Mouse (Mus musculus) mouse trophoblast stem cell (cell line): ENCODE results near the gene Trio.

ENCODE experiments used
- in situ Hi-C, 2 experiments: fragments of 300-500 bp; cut with MseI, MboI; formaldehyde crosslinking; loops; 2 replicates in 1 of 2; 3 replicates in 1 of 2; pipeline ENCODE4 v1.15.1; 2025

Gene Trio

DNA sequence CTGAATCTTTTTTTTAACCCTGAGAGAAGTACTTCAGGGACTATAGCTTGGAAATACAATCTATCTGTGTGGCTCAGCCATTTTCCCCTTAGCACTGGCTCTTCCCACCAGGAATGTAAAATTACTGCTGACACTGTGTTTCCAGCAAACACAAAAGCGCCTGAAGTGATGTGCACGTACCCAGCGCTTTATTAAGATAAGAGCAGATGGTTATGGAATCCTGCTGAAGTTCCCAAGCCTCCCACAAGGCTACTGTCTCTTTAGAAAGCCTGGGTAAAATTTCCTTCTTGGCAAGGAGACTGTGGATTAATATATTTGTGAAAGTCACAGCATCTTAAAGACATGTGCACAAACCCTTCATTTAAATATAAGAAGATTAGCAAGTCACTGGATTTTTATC lies 141.8 kb downstream of the Trio start:
- in situ Hi-C loops = no loop called here

DNA sequence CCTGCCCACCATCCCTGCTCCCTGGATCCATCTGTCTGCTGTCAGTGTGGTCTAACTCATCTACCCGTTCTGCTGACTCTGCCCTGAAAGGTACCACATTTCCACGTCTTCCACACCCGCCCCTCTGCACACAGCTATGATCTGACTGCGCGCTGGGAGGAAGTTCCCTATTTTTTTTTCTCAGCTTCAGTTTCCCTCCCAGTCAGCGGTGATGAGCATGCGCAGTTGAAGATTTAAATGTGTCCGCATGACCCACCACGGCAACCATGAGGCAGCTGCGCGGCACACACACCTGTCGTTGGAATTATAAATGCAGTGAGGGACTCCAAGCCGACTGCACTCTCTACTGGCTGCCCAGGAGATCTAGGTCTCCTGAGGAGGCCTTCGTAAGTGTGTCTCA lies 142.8 kb downstream of the Trio start:
- in situ Hi-C loops = no loop called here

DNA sequence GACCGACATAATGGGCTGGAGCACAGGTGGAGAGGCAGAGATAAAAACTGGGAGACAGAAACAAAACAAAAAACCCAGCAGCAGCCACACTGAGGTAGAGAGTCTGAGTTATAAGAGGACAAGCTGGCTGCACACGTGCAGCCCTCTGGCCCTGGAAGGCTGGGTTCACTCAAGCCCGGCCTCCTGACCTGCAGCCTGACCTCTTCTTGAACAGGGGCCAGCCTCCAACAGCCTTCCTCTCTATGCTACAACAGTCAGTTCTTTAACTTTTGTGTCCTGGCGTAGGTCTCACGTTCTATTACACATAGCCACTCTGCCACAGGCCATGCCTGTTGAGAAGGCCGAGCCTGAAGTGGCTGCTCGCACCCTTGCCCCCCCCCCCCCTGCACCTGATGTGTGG lies 147.8 kb downstream of the Trio start:
- in situ Hi-C loops = no loop called here

DNA sequence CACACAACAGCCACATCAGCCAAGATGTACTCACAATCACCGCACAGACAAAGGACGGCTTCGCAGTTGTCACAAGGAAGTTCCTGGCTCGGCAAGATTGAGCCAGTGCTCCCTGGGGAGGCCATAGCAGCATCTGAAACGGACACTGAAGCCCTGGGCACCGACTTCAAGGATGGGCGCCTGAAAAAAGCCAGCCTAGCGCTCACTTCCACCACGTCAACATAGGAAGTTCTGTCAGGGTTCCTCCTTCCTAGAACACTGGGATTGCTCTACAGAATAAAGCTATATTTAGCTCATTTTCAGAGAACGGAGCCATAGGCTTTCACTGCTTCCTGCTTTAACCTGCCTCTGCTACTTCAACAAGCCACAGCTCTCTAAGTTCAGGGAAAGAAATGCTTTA lies 149.3 kb downstream of the Trio start:
- in situ Hi-C loops = no loop called here

DNA sequence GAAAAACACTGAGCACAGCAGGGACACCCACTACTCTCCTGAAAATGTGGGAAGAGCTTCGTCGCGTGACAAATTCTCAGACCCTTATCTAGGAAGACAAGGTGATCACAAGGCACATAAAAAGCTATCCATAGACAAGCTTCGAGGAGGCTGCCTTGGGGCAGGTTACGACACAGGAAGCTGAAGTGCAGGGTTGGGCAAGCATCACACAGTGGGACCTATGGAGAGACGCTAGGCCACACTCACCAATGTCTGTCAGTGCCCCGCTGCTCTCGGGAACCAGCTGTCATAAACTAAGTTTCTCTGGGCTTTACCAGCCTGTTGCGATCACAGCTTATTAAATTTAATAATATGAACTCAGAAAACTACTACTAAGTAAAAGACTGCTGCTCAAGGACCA lies 149.9 kb downstream of the Trio start:
- in situ Hi-C loops = no loop called here

DNA sequence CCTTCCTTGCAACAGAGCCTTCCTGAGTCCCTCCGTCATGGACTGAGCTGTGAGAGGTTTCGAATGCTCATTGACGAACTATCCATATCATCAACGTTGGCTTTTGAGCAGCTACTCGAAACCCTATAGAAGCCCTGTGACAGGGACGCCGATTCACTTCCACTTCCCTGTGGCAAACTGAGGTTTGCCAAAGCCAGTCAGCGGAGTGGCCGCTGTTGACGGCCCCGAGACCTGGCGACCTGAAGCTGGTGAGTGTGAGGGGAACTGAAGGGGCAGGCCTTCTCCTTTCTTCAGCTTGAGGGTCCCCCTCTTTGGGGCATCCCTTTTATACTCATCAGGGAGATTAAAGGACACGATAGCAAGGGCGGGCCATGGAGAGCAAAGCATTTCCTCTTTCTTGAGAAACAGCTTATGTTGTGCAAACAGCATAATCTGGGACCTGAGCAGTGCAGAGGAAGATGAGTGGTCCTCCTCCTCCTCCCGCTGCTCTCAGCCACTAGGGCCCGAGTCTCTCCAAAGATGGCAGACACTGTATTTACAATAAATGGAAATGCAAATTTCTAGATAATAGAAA lies 151.8 kb downstream of the Trio start:
- in situ Hi-C loops = no loop called here

DNA sequence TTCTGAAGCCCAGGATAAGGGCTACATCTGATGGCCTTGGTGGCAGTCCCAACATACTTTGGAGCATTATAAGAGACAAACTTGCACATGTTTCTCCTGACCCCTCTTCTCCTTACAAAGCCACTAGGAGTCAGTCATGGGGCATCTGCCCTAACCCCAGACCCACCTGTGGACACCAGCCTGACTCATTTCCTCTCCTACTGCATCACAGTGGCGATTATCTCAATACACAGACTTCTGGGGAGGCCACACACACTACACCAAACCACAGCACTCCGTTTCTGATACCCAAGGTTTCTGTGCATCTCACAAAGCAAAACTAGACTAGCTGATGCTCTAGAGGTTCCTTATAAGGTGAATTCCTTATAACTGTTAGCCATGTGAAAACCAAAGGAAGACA lies 153.4 kb downstream of the Trio start:
- in situ Hi-C loops = no loop called here

DNA sequence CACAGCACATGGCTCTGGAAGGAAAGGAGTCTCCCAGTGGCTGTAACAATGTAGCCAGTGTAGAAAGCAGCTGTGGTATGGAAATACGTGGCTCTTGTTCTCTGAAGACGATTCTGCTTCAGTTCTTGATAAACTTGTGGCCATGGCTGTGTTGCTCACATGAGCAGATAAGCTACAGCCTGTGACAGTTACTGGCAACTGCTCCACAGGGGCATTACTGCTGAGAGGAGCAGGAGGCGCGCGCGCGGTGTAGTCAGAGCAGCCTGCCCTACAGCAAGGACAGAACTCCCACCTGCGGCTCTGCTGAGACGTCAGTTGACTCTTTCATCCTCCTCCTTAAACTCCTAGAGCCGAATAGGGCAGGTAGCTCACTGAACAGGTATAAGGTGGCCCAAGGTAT lies 153.9 kb downstream of the Trio start:
- in situ Hi-C loops = no loop called here

DNA sequence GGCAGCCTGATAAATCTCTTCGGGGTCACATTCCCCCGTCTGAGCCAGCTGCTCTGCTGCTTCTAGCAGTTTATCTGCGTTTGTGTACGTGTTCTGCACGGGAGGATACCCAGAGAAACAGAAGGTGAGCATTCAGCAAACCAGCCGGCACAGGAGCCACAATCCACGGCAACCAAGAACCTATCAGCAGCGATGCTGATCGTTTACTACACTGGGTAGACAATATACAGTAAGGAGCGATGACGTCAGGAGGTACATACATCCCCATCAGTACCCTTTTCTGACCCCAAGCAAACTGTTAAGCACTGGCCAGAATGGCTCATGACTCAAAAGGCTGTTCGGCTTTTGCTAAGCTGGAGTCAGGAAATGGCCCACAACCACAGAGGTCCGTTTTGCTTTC lies 154.4 kb downstream of the Trio start:
- in situ Hi-C loops = no loop called here

DNA sequence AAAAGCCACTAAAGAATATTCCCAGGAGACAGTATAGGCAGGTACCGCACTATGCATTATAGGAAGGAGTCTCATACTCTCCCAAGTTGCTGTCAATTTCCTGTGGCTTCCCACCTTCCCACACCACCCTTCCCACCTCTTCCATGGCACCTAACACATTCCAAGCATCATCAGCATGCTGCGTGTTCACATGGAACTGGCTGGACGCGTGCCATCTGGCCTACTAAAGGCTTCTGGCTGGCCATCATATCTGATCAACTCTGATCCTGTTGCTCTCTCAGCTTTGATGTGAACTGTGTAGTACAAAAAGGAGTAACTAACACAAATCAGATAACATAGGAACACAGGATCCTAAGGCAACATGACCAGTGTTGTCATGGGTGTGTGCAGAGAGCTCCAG lies 156.6 kb downstream of the Trio start:
- in situ Hi-C loops = no loop called here

DNA sequence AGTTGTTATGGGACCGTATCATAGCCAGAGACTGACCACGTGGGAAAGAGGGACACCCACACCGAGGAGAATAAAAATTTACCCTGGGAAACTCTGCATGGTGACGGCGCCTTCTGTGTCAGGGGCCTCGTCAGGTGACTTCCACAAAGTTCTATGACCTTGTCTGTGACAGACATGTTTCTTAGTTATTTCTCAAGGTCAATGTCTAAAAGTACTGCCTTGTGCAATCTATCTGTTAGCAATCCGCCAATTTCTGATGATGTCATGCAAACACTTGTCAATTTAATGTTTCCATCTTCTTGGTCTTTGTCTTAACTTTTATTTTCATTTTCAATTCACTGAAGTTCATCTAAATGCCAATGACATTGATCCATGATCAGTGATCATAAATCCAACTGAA lies 157.8 kb downstream of the Trio start:
- in situ Hi-C loops = no loop called here

DNA sequence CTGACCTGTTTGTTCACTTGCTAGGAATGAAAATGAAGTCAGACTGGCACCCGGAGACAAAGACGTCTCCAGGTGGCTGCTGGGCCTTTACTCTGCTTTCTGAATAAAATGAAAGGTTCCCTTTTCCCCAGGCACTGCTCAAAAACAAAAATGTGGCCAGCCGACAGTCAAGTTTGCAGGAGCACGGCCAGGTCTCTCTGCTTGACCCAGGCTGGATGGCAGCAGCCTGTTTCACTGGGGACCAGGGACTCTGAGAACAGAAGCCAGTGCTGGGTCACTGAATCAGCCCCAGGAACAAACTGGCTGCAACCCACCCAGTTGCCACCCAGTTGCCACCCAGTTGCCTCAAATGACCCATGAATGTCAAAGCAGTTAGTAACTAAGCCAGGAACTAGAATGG lies 159.2 kb downstream of the Trio start:
- in situ Hi-C loops = no loop called here

DNA sequence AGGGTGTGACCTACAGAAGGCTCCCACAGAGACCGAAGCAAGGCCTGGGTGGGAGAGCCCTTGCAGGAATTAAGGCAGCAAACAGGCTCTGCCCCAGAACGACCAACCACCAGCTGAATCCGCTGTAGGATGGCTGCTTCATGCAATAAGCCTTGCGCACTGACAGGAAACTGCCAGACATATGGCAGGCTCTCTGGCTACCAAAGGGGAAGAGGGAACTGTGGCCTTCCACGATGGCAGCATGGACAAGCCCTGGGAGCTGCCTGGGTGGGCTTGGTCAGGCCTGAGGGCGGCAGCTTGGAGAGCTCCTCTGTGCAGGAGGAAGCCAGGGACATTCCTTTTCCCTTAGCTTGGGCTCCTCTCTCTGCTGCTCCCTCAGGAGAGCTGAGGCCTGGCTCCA lies 159.6 kb downstream of the Trio start:
- in situ Hi-C loops = no loop called here

DNA sequence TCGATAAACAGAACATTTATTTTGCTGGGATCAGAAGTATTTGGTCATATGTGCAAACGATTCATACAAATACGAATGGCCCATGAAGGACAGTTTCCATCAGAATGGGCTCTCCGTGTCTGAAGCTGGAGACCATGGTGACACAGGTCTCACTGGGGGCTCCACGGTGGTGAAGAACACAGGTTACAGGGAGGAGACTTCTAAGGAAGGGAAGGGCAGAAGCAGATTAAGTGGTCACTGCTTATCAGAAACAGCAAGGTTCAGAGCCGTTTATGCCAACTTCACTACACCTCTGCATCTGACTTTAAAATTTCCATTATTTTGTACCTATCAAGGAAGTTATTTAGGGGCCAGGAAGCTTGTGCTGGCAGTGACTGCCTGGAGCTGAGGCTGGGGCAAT lies 161.3 kb downstream of the Trio start:
- in situ Hi-C loops = no loop called here

DNA sequence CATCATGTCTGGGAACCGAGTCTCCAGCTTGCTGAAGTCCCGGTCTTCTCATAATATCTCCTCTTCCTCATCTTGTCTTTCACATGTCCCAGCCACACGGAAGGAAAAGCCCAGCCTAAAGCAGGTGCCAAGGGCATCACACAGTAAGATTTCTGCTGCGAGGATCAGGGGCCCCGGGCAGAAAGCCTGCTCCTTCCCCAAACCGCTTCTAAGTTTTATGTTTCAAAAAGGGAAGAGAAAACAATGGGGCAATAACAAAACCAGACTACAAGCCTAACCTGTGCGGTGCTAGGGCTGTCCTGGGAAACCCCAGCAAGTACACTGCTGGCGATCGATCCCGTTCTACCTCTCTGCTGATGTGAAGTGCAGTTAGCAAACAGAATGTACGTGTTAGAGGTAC lies 162.7 kb downstream of the Trio start:
- in situ Hi-C loops = no loop called here

DNA sequence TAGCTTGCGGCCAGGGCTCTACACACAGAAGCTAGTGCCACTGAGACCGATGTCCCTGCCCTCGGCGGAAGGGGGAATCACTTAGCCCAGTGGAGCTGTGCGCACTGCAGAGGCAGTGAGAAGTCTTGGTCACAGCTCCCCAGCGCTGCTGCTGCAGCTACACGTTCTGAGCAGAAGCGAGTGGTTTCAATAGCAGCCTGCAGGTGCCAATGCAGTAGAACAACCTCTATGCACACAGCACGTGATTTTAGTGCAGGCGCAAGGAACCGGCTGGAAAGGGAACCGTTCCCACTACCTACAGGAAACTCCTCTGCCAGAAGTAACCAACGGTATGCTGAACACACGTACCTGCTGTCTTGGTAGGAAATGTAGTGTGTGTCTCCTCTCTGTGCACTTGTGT lies 165.2 kb downstream of the Trio start:
- in situ Hi-C loops = no loop called here

DNA sequence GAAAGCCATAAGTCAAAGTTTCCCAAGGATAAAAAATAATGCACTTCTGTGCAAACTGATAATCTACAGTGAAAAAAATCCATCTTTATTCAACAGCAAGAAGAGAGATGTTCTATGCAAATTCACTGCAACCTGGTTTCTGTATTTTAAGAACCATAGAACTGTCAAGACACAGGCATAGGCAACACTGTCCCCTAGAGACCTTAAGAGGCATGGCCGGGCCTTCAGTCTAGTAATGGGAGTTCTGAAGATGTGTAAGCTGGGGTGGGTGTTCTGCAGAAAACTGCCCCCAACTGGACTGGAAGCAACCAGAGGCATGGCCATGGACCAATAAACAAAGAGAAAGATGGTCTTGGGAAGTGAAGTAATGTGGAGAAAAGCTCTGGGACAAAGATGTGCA lies 166.1 kb downstream of the Trio start:
- in situ Hi-C loops = no loop called here

DNA sequence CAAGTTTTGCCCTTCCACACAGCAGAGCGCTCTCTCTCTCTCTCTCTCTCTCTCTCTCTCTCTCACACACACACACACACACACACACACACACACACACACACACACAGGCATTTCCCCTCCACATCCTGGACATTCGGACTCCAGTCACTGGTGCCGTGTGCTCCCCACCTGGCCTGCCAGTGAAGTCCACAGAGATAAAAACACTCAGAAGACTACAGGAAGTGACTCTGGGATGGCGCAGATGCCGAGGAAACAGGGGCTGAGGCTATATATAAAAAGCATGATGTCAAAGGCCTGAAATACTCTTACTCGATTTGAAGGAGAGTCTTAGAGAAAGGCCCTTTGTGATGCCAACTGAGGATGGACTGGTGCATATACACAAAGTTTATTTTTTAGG lies 166.5 kb downstream of the Trio start:
- in situ Hi-C loops = no loop called here

DNA sequence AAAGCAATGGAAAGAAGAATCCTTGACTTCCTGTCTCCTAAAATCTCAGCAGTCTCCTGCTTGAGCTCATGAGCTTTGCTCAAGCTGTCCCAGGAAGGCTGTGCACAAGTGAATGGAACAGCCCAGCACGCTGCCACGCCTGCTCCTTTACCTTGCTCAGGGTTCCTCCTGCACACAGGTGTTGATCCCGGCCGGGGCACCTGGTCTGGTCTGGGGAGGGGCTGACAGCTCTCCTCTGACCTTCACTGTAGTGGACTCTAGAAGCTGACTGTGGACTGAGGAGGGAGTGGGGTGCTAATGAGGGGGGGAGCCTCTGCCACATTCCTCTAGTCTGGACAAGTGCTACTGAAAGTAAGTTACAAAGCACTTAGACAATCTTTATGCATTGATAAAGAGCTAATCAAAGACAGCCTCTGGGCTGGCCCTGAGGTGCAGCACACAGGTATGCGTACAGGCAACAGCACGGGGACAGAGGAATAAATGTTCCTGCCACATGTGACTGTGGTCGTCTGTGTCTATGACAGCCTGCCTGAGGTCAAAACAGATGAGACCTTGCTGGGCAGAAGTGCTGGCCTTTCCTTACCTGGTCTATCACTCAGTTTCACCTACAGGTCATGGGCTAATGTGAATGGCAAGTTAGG lies 167.3 kb downstream of the Trio start:
- in situ Hi-C loops = no loop called here

DNA sequence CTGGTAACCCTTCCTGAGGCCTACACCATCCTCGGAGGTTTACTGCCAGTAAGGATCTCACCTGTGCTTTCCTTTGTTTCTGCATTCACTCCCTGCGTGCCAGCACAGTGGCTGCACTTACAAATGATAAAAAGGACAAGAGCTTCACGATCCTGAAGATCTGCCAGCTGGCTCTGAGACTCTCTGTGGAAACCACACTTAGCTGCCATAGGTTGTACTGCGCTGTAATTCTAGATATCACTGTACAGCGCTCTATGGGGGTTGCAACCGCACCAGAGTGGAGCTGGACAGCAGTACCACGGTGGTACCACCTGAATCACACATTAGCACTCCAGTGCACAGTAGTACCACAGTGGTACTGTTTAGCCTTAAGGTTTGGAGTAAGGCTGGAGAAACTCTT lies 168.4 kb downstream of the Trio start:
- in situ Hi-C loops = no loop called here

DNA sequence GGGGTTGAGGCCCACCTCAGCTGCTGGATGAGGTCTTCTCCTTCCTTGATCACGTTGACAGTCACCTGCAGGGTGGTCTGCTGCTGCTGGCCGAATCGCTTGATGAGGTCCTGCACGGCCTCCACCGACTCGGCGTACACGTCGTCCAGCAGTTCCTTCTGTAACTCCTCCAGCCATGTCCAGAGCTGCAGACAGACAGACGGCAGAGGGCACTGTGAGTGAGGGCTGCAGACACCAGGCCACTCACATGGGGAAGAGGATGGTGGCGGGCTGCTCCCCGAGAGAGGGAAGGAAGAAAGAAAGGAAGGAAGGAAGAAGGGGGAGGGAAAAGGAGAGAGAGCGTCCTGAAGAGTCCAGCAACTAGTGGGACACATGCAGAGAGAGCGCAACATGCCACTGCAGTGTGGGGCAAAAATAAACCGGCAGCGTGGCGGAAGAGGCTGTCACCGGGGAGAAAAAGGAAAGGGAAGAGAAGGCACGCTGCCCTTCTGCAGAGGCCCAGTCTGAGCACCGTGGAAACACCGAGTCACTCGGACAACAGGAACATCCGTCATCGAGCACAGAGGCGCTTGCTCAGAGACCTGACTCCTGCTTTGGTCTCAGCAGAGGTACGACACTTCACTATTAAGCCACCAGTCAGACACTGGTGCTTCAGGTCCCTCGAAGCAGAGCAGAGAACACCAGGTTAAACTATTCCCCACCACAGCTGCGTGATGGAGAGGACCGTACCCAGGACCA lies 169.4 kb downstream of the Trio start:
- in situ Hi-C loops = no loop called here

DNA sequence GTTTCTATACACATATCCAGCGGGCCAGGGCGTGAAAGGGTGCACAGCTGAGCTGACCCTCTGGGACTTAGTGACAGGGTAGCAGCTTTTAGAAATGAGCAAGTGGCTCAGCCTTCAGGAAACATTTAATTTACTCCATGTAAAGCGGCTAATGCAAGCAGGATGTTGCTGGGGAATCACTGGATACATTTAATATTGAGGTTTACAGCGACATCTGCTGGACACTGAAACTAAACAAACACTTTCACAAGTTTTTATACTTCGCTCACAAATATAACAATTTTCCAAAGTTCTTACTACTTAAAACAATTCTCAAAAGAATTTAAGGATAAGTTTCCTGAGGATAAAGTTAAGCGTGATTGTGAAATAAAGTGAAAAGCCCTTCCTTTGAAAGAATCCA lies 174.3 kb downstream of the Trio start:
- in situ Hi-C loops = no loop called here

DNA sequence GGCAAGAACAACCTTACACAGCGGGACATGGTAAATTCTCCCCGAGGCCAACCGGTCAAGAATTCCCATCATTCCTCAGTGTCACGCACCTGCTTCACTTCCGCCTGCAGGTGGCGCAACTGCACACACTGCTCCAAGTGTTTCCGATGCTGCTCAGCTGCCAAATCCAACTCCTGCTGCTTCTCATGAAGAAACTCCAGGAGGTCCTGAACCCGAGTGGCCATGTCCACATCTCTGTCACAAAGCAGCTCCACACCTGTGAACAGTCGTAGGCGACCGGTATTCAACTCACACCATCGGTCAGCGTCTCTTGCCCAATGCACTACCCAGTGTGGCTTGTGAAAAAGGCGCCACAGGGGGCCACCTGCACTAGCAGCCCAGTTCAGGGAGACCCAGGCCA lies 174.7 kb downstream of the Trio start:
- in situ Hi-C loops = no loop called here

DNA sequence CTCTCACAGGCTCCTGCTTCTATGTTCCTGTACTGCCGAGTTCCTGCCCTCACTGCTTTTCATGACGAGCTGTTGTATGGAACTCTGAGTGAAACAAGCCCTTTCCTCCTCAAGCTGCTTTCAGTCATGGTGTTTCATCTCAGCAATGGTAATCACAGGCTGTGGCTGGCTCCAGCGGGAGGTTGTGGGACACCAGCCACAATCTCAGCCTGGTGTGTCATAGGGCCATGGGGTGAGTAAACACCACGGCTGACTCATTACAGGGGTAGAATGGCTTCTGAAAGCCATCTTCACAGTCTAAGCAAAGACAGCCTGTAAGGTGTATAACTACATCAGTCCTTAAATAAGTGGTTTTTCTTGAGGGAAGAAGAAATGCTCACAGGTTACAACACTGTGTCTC lies 175.7 kb downstream of the Trio start:
- in situ Hi-C loops = no loop called here
